Mouse (Mus musculus) ES-Bruce4 (cell line): ENCODE data around the gene Sec22c.

ENCODE experiments used
- CTCF ChIP-seq: IDR thresholded peaks from one replicate; pipeline ENCODE4 v1.8.1; 2011; ENCODE audit warnings: low read depth, low read length
- EP300 ChIP-seq: IDR thresholded peaks from 2 replicates; pipeline ENCODE4 v1.6.1; 2011; ENCODE audit warnings: low read depth, low read length; ENCODE audit not compliant: insufficient read depth
- POLR2A ChIP-seq: IDR thresholded peaks from one replicate; pipeline ENCODE4 v1.8.1; 2011; ENCODE audit warnings: low read length; ENCODE audit not compliant: insufficient read depth

GRCm38 (mm10) chr9:121697150-121698049 lies 7.9 kb downstream of the Sec22c start:
- TF ChIP-seq CTCF = peak; percentile 52
- no peak for TF ChIP-seq EP300
- TF ChIP-seq POLR2A = no peak
